8 mouse cellular contexts compared by ENCODE assay signal in the genomic region with DNA sequence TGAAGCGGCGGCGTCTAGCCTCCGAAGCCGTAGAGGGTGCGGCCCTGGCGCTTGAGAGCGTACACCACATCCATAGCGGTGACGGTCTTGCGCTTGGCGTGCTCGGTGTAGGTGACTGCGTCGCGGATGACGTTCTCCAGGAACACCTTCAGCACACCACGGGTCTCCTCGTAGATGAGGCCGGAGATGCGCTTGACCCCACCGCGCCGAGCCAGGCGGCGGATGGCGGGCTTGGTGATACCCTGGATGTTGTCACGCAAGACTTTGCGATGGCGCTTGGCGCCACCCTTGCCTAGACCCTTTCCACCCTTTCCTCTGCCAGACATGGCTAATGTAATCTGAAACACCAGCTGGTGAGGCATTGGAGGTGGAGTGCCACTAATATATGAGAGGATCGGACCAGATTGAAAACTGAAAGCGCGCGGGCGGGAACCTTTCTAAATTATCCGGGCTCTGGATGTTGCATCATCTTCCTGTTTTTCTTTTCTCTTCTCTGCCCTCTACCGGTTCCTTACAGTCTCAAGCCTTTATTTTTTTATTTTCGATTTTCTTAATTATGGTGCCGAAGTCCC. TPM values are rescaled to one million over a fixed set of nuclear protein-coding genes. Genes with fewer than 3 reads are reported as not detected.
DNase-seq lines count a peak whose midpoint lies in the region; ATAC-seq lines count a peak whose summit lies in the region.

A gene (minus strand): TSS at position 333 of the 572 bp plus-strand sequence.

- peak within 1 kb of the TSS; percentile 82 for H3K9ac ChIP-seq in intestine, embryonic 16.5 days (ENCODE audit: low read depth, low read length)

- ATAC-seq in intestine, embryonic 16.5 days: peak; percentile 87

- no peaks in the 10 kb centered on the region for H3K27me3 ChIP-seq in intestine, embryonic 16.5 days (replicated peaks; ENCODE audit: control insufficient read depth, insufficient read depth, low read length)

- under 1% methylated on average over 40 of the region's 40 CpGs for WGBS in intestine, embryonic 16.5 days

- DNase-seq in adrenal gland, adult 8-10 months: peak; percentile 93
- peak; percentile 92 for DNase-seq in embryo, embryonic 11.5 days (ENCODE audit: low read depth, low spot score)
- DNase-seq in gastrocnemius, postnatal 36 days: peak; percentile 89 to 93
- DNase-seq in left cerebral cortex, postnatal 25 days (ENCODE audit: low spot score in 2 of 2): peak; percentile 97 to 99
- peak; percentile 93 for DNase-seq in mesoderm, embryonic 11.5 days (ENCODE audit: low read depth, low spot score)
- peak; percentile 95 for DNase-seq in right cerebral cortex, postnatal 25 days
- peak; percentile 97 to 99 for DNase-seq in urinary bladder, postnatal 36 days (ENCODE audit: low spot score in 2 of 2)

- no peaks in the 10 kb centered on the region for H3K36me3 ChIP-seq in intestine, embryonic 16.5 days (ENCODE audit: control insufficient read depth, insufficient read depth, low read length)

- H3K4me1 ChIP-seq in intestine, embryonic 16.5 days (ENCODE audit: control insufficient read depth, insufficient read depth, low read length): peaks cover 17% of the 10 kb centered on the region; the same call in 1 of the 2 replicates

- H3K9me3 ChIP-seq in intestine, embryonic 16.5 days (ENCODE audit: control insufficient read depth, low read length): no peaks in the 10 kb centered on the region

- peak within 1 kb of the TSS; percentile 67 for H3K4me2 ChIP-seq in intestine, embryonic 16.5 days (ENCODE audit: low read depth, low read length)

- H3K27ac ChIP-seq in intestine, embryonic 16.5 days (ENCODE audit: low read length): peak within 1 kb of the TSS; percentile 98

- peak within 1 kb of the TSS; percentile 64 for H3K4me3 ChIP-seq in intestine, embryonic 16.5 days (ENCODE audit: low read length)

- intact Hi-C loops in gastrocnemius, postnatal 36 days (cut with DNase I): loop anchor here (10.0 kb wide), 1 partner anchor 198 kb away; no protein-coding TSS in a partner anchor
- intact Hi-C loops in left cerebral cortex, postnatal 25 days (cut with DNase I): loop anchor here (2.0 kb wide), 1 partner anchor 42 kb away; a partner anchor contains a TSS

RNA-seq across cellular contexts. Expression of the gene that starts here (rescaled TPM):
- total RNA-seq in adrenal gland, adult 8-10 months (2022): 10 to 100 TPM; 27.4 to 37.9 (median 32.5) TPM
- total RNA-seq in gastrocnemius, postnatal 36 days (2021): 1 to 10 TPM; 5.9 to 6.8 TPM
- polyA plus RNA-seq in intestine, embryonic 16.5 days (2015; fragmentation: Nextera tagmentation; extraction: Ambion mirVana): 5.3 and 5.8 TPM in 2 replicates
- total RNA-seq in left cerebral cortex, postnatal 25 days (2021): 10 to 100 TPM; 25.6 to 30.9 TPM

Comparison
In these comparisons a context has a peak if more than half of its experiments do, and no peak if none do; other contexts are left out.
1. Peak in every context shown above with its lines: DNase-seq, ATAC-seq, H3K4me3 ChIP-seq and H3K27ac ChIP-seq.